Mouse (Mus musculus) midbrain, embryonic 12.5 days (tissue): ENCODE results near the gene Samd13. TPM values are rescaled to one million over a fixed set of nuclear protein-coding genes. Genes with fewer than 3 reads are reported as not detected.

Experiments used
- ATAC-seq: fragments of 200-750 bp; cut with Nextera tagmentation; 2 replicates; pipeline ENCODE4 v1.8.0; 2017; ENCODE audit warnings: low read depth, moderate TSS enrichment, moderate library complexity; ENCODE audit not compliant: low FRiP score
- H3K27ac ChIP-seq: fragments of 300-500 bp; sonication (generic); replicated peaks from 2 replicates; pipeline ENCODE4 v1.5.1; 2016; ENCODE audit warnings: mild to moderate bottlenecking
- H3K27me3 ChIP-seq: fragments of 300-500 bp; sonication (generic); 2 replicates; pipeline ENCODE4 v1.6.1; 2016; ENCODE audit warnings: mild to moderate bottlenecking
- H3K36me3 ChIP-seq: fragments of 300-500 bp; sonication (generic); 2 replicates; pipeline ENCODE4 v1.6.1; 2016
- H3K4me1 ChIP-seq: fragments of 300-500 bp; sonication (generic); 2 replicates; pipeline ENCODE4 v1.6.1; 2016
- H3K4me2 ChIP-seq: fragments of 300-500 bp; sonication (generic); replicated peaks from 2 replicates; pipeline ENCODE4 v1.6.1; 2016; ENCODE audit warnings: mild to moderate bottlenecking, moderate library complexity
- H3K4me3 ChIP-seq: fragments of 300-500 bp; sonication (generic); 2 replicates; pipeline ENCODE4 v1.5.1; 2016; ENCODE audit warnings: mild to moderate bottlenecking
- H3K9ac ChIP-seq: fragments of 300-500 bp; sonication (generic); replicated peaks from 2 replicates; pipeline ENCODE4 v1.6.1; 2016; ENCODE audit warnings: mild to moderate bottlenecking, moderate library complexity
- H3K9me3 ChIP-seq: fragments of 300-500 bp; sonication (generic); 2 replicates; pipeline ENCODE4 v1.6.1; 2016; ENCODE audit warnings: mild to moderate bottlenecking
- WGBS: fragments of 180-500 bp; shearing (Covaris S2); methylation state at CpG from one replicate; pipeline ENCODE4 v1.1.7; 2016; 5-methylcytosine and 5-hydroxymethylcytosine counted together
- polyA plus RNA-seq: library from polyadenylated mRNA; unstranded; fragments of >200 nt; fragmentation: Nextera tagmentation; extraction: Ambion mirVana; gene quantifications from 2 replicates; pipeline ENCODE4 v1.2.1, GENCODE M21; 2016

Gene Samd13
- polyA plus RNA-seq, 1 experiment from 2014 or later, result 0.97 TPM

GRCm38 (mm10) chr3:146607368-146607767 is 78.0 kb downstream of the Samd13 start:
- no peak for ATAC-seq
- 25% methylated on average over 1 of the region's 1 CpGs for WGBS
- H3K27me3 ChIP-seq, result no peaks in the 10 kb centered on the region
- H3K4me3 ChIP-seq, result no peak overlapping the region
- no peaks in the 10 kb centered on the region for H3K4me1 ChIP-seq
- H3K36me3 ChIP-seq, result no peaks in the 10 kb centered on the region
- no peak overlapping the region for H3K27ac ChIP-seq
- no peaks in the 10 kb centered on the region for H3K9me3 ChIP-seq
- H3K4me2 ChIP-seq, result no peak overlapping the region
- no peak overlapping the region for H3K9ac ChIP-seq

- no peak for ATAC-seq
- Histone ChIP-seq H3K27ac (no peak overlapping the region), H3K9ac (no peak overlapping the region), H3K36me3 (no peaks in the 10 kb centered on the region), H3K4me1 (no peaks in the 10 kb centered on the region), H3K4me2 (no peak overlapping the region), H3K4me3 (no peak overlapping the region), H3K9me3 (no peaks in the 10 kb centered on the region), H3K27me3 (no peaks in the 10 kb centered on the region)
- WGBS, result 88% methylated on average over 9 of the region's 9 CpGs
Observed at GRCm38 (mm10) chr3:146604647-146605046, 80.7 kb downstream of the Samd13 start.

GRCm38 (mm10) chr3:146602531-146602930 is 82.9 kb downstream of the Samd13 start:
- 95% methylated on average over 3 of the region's 3 CpGs for WGBS
- no peak overlapping the region for H3K4me2 ChIP-seq
- H3K27ac ChIP-seq, result no peak overlapping the region
- no peak overlapping the region for H3K9ac ChIP-seq
- H3K36me3 ChIP-seq, result no peaks in the 10 kb centered on the region
- H3K4me3 ChIP-seq, result no peak overlapping the region
- no peaks in the 10 kb centered on the region for H3K4me1 ChIP-seq
- no peaks in the 10 kb centered on the region for H3K9me3 ChIP-seq
- H3K27me3 ChIP-seq, result no peaks in the 10 kb centered on the region
- no peak for ATAC-seq

GRCm38 (mm10) chr3:146601205-146601604 is 84.2 kb downstream of the Samd13 start:
- ATAC-seq, result no peak
- Histone ChIP-seq H3K4me1 (no peaks in the 10 kb centered on the region), H3K27me3 (no peaks in the 10 kb centered on the region), H3K27ac (no peak overlapping the region; the same call in 1 of the 2 replicates), H3K36me3 (no peaks in the 10 kb centered on the region), H3K4me2 (no peak overlapping the region), H3K9ac (no peak overlapping the region), H3K4me3 (no peak overlapping the region), H3K9me3 (no peaks in the 10 kb centered on the region)
- WGBS, result 87% methylated on average over 2 of the region's 2 CpGs

- Histone ChIP-seq H3K4me1 (no peaks in the 10 kb centered on the region), H3K4me2 (no peak overlapping the region), H3K36me3 (no peaks in the 10 kb centered on the region), H3K27ac (no peak overlapping the region), H3K9ac (no peak overlapping the region; the same call in 1 of the 2 replicates), H3K4me3 (no peak overlapping the region), H3K27me3 (no peaks in the 10 kb centered on the region), H3K9me3 (no peaks in the 10 kb centered on the region)
- ATAC-seq, result no peak
- WGBS, result 88% methylated on average over 6 of the region's 6 CpGs
Observed at GRCm38 (mm10) chr3:146599198-146599900, 86.0 kb downstream of the Samd13 start.

GRCm38 (mm10) chr3:146598411-146598810 is 87.0 kb downstream of the Samd13 start:
- Histone ChIP-seq H3K9me3 (no peaks in the 10 kb centered on the region), H3K27ac (no peak overlapping the region), H3K36me3 (no peaks in the 10 kb centered on the region), H3K27me3 (no peaks in the 10 kb centered on the region), H3K4me1 (no peaks in the 10 kb centered on the region), H3K4me3 (no peak overlapping the region), H3K9ac (no peak overlapping the region), H3K4me2 (no peak overlapping the region)
- WGBS, result 89% methylated on average over 6 of the region's 6 CpGs
- no peak for ATAC-seq

GRCm38 (mm10) chr3:146596864-146597263 is 88.5 kb downstream of the Samd13 start:
- no peaks in the 10 kb centered on the region for H3K4me1 ChIP-seq
- H3K4me3 ChIP-seq, result no peak overlapping the region
- no peak for ATAC-seq
- H3K27me3 ChIP-seq, result no peaks in the 10 kb centered on the region
- no peak overlapping the region for H3K27ac ChIP-seq
- H3K9me3 ChIP-seq, result no peaks in the 10 kb centered on the region
- 87% methylated on average over 7 of the region's 7 CpGs for WGBS
- no peak overlapping the region for H3K9ac ChIP-seq
- no peaks in the 10 kb centered on the region for H3K36me3 ChIP-seq
- no peak overlapping the region for H3K4me2 ChIP-seq

- Histone ChIP-seq H3K36me3 (no peaks in the 10 kb centered on the region), H3K27me3 (no peaks in the 10 kb centered on the region), H3K4me2 (no peak overlapping the region), H3K9ac (no peak overlapping the region), H3K9me3 (no peaks in the 10 kb centered on the region), H3K27ac (no peak overlapping the region), H3K4me3 (no peak overlapping the region), H3K4me1 (no peaks in the 10 kb centered on the region)
- WGBS, result 91% methylated on average over 8 of the region's 8 CpGs
- no peak for ATAC-seq
Observed at GRCm38 (mm10) chr3:146596387-146596786, 89.0 kb downstream of the Samd13 start.

- Histone ChIP-seq H3K27me3 (no peaks in the 10 kb centered on the region), H3K36me3 (no peaks in the 10 kb centered on the region), H3K9me3 (no peaks in the 10 kb centered on the region), H3K4me3 (no peak overlapping the region), H3K4me2 (no peak overlapping the region), H3K4me1 (no peaks in the 10 kb centered on the region), H3K27ac (no peak overlapping the region), H3K9ac (no peak overlapping the region)
- no peak for ATAC-seq
- 92% methylated on average over 6 of the region's 6 CpGs for WGBS
Observed at GRCm38 (mm10) chr3:146595440-146595839, 90.0 kb downstream of the Samd13 start.

Other genes starting within 250 kb of the Samd13 start
- gene Ctbs, start 235.8 kb downstream of the Samd13 start, polyA plus RNA-seq, result 5.6 and 5.7 TPM in 2 replicates
- 8.0 and 8.2 TPM in 2 replicates for gene Spata1, start 185.8 kb downstream of the Samd13 start, polyA plus RNA-seq
- gene Gng5, start 185.8 kb downstream of the Samd13 start, polyA plus RNA-seq, result 910 and 914 TPM in 2 replicates
- gene Rpf1, start 164.2 kb downstream of the Samd13 start, polyA plus RNA-seq, result 69.6 and 71.6 TPM in 2 replicates
- gene Uox, start 115.2 kb downstream of the Samd13 start, polyA plus RNA-seq, result not detected in 2 replicates
- gene Dnase2b, start 70.0 kb downstream of the Samd13 start, polyA plus RNA-seq, result not detected in 2 replicates
- gene 4930503B20Rik, start 34.3 kb downstream of the Samd13 start, polyA plus RNA-seq, result not detected in 2 replicates
- 100 and 103 TPM in 2 replicates for gene Prkacb, start 127.4 kb upstream of the Samd13 start, polyA plus RNA-seq
- 5.9 and 8.0 TPM in 2 replicates for gene Ttll7, start 166.8 kb upstream of the Samd13 start, polyA plus RNA-seq